8 mouse cellular contexts compared by ENCODE assay signal in the genomic region with DNA sequence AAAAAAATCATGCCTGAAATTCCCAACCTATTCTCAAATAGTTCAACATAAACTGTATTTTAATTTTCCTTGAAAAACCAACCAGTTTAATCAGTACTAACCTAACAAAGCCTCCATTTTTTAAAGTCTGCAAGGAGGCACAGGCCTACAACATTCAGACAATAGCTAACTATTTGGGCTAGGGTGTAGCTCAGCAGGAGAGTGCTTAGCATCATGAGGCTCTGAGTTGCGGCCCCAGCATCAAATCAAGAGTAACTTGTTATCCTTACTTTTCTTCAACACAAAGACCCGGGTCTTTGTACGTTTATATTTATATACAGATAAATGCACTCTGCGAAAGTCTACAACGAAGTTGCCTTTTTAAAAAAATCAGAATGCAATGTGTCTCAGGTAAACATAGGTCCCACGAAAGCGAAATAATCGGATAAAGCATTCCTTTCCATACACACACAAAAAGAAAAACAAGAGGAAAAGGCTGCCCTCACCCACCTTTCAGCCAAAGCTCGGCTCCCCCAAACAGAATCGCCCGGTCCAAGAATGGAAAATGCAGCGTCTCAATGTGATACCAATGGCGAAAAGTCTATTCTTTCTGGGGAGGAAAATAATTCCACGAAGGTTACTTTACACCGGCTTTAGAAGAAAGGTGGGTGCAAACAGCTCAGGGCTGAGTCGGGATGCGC. TPM values are rescaled to one million over a fixed set of nuclear protein-coding genes. Genes with fewer than 3 reads are reported as not detected.
A peak's percentile ranks its signal among the peaks of the same experiment; 100 is the strongest.
DNase-seq lines count a peak whose midpoint lies in the region; ATAC-seq and TF ChIP-seq lines count a peak whose summit lies in the region.

No protein-coding gene starts in this region.

- no peak for ATAC-seq in hindbrain, postnatal 0 days
- peak; percentile 10; the same call in 1 of the 2 replicates for ATAC-seq in midbrain, postnatal 0 days (ENCODE audit: low FRiP score)

- H3K4me1 ChIP-seq in cerebellum, adult 2 months (ENCODE audit: control insufficient read depth, insufficient read depth, low read length) = 0 out of 2 replicates have a peak, but pooled peaks cover 2% of the 10 kb centered on the region
- peaks cover 17% of the 10 kb centered on the region for H3K4me1 ChIP-seq in hindbrain, postnatal 0 days (ENCODE audit: insufficient read depth, low read length)
- peaks cover 17% of the 10 kb centered on the region for H3K4me1 ChIP-seq in midbrain, postnatal 0 days (ENCODE audit: insufficient read depth, low read length)

- intact Hi-C loops in left cerebral cortex, postnatal 4 days (cut with DNase I) = no loop called here

- H3K9ac ChIP-seq in hindbrain, postnatal 0 days (replicated peaks; ENCODE audit: low read length) = peak overlapping the region; percentile 94
- peak overlapping the region; percentile 71 for H3K9ac ChIP-seq in midbrain, postnatal 0 days (replicated peaks; ENCODE audit: low read length, poor library complexity, severe bottlenecking)

- H3K4me2 ChIP-seq in hindbrain, postnatal 0 days (ENCODE audit: low read depth, low read length) = peak overlapping the region; percentile 88
- peak overlapping the region; percentile 60 for H3K4me2 ChIP-seq in midbrain, postnatal 0 days (ENCODE audit: low read depth, low read length, poor library complexity, severe bottlenecking)

- no peak for TF ChIP-seq CTCF in cerebellum, adult 2 months (IDR thresholded peaks at IDR 0.05; ENCODE audit: borderline replicate concordance, insufficient read depth, low read depth, low read length)
- TF ChIP-seq CTCF in hindbrain, postnatal 0 days (IDR thresholded peaks at IDR 0.05; ENCODE audit: low read depth) = no peak
- TF ChIP-seq CTCF in midbrain, postnatal 0 days (IDR thresholded peaks at IDR 0.05) = no peak

- H3K9me3 ChIP-seq in hindbrain, postnatal 0 days (ENCODE audit: low read length) = no peaks in the 10 kb centered on the region
- H3K9me3 ChIP-seq in midbrain, postnatal 0 days (ENCODE audit: low read length) = no peaks in the 10 kb centered on the region

- no peaks in the 10 kb centered on the region for H3K36me3 ChIP-seq in hindbrain, postnatal 0 days (ENCODE audit: insufficient read depth, low read length)
- peaks cover 1% of the 10 kb centered on the region; the same call in 1 of the 2 replicates for H3K36me3 ChIP-seq in midbrain, postnatal 0 days (ENCODE audit: insufficient read depth, low read length)

- H3K4me3 ChIP-seq in cerebellum, adult 2 months (replicated peaks; ENCODE audit: insufficient read depth, low read depth, low read length) = peak overlapping the region; percentile 97
- H3K4me3 ChIP-seq in hindbrain, postnatal 0 days (ENCODE audit: low read length) = peak overlapping the region; percentile 87
- H3K4me3 ChIP-seq in midbrain, postnatal 0 days (ENCODE audit: low read depth, low read length) = peak overlapping the region; percentile 70

- DNase-seq in cerebellum, adult 2 months = peak in 1 of 2 experiments; percentile 16
- DNase-seq in cerebellum, postnatal 36 days = no peak
- peak; percentile 15 for DNase-seq in thymus, postnatal 4 days
- no peak for DNase-seq in thymus, adult 18-20 months
- DNase-seq in hindbrain, postnatal 0 days (ENCODE audit: low spot score) = peak; percentile 22
- DNase-seq in midbrain, postnatal 0 days (ENCODE audit: low spot score) = peak; percentile 39
- DNase-seq in left cerebral cortex, postnatal 4 days = no peak
- DNase-seq in adrenal gland, postnatal 25 days = no peak

- TF ChIP-seq POLR2A in cerebellum, adult 2 months (IDR thresholded peaks at IDR 0.05; ENCODE audit: borderline replicate concordance, insufficient read depth, low read length) = no peak

- peak overlapping the region; percentile 91 for H3K27ac ChIP-seq in cerebellum, adult 2 months (ENCODE audit: insufficient read depth, low read length)
- peak overlapping the region; percentile 97 for H3K27ac ChIP-seq in hindbrain, postnatal 0 days
- peak overlapping the region; percentile 96 for H3K27ac ChIP-seq in midbrain, postnatal 0 days (ENCODE audit: low read depth, low read length)

- H3K27me3 ChIP-seq in cerebellum, adult 2 months (ENCODE audit: control insufficient read depth, insufficient read depth, low read length) = no peaks in the 10 kb centered on the region
- no peaks in the 10 kb centered on the region for H3K27me3 ChIP-seq in hindbrain, postnatal 0 days (ENCODE audit: insufficient read depth, low read length)
- no peaks in the 10 kb centered on the region for H3K27me3 ChIP-seq in midbrain, postnatal 0 days (ENCODE audit: insufficient read depth, low read length)

- WGBS in cerebellum, adult 2 months = under 1% methylated on average over 17 of the region's 17 CpGs
- WGBS in hindbrain, postnatal 0 days = under 1% methylated on average over 17 of the region's 17 CpGs
- whole genome bisulfite sequencing in midbrain, postnatal 0 days = under 1% methylated on average over 17 of the region's 17 CpGs

RNA-seq across cellular contexts. Expression of a gene that starts 0.5 kb away (rescaled TPM):
- 19.5 and 23.6 TPM in 2 replicates for polyA plus RNA-seq in cerebellum, adult 2 months (2012; rRNA removed)
- total RNA-seq in hindbrain, postnatal 0 days (2014; rRNA removed) = 67.5 and 83.3 TPM in 2 replicates
- polyA plus RNA-seq in hindbrain, postnatal 0 days (2015; fragmentation: Nextera tagmentation; extraction: Ambion mirVana) = 50.9 and 51.4 TPM in 2 replicates
- 96.3 and 124 TPM in 2 replicates for total RNA-seq in midbrain, postnatal 0 days (2014; rRNA removed)
- polyA plus RNA-seq in midbrain, postnatal 0 days (2015; fragmentation: Nextera tagmentation; extraction: Ambion mirVana) = 48.5 and 54.8 TPM in 2 replicates
- total RNA-seq in left cerebral cortex, postnatal 4 days (2021) = 100 to 1,000 TPM in 1 of 2 experiments, 10 to 100 TPM in 1; 97.4 to 105 TPM
- total RNA-seq in adrenal gland, postnatal 25 days (2021) = 41.7 and 47.2 TPM in 2 replicates

RNA-seq across cellular contexts. Expression of a gene that starts 28.1 kb away (rescaled TPM):
- polyA plus RNA-seq in cerebellum, adult 2 months (2012; rRNA removed) = 22.4 and 23.5 TPM in 2 replicates
- total RNA-seq in hindbrain, postnatal 0 days (2014; rRNA removed) = 48.3 and 57.1 TPM in 2 replicates
- 22.1 and 23.3 TPM in 2 replicates for polyA plus RNA-seq in hindbrain, postnatal 0 days (2015; fragmentation: Nextera tagmentation; extraction: Ambion mirVana)
- 33.5 and 62.2 TPM in 2 replicates for total RNA-seq in midbrain, postnatal 0 days (2014; rRNA removed)
- polyA plus RNA-seq in midbrain, postnatal 0 days (2015; fragmentation: Nextera tagmentation; extraction: Ambion mirVana) = 20.8 and 23.4 TPM in 2 replicates
- 10 to 100 TPM; 35.1 to 40.5 TPM for total RNA-seq in left cerebral cortex, postnatal 4 days (2021)
- total RNA-seq in adrenal gland, postnatal 25 days (2021) = 21.1 and 30.5 TPM in 2 replicates

Comparison
In these comparisons a context has a peak if more than half of its experiments do, and no peak if none do; other contexts are left out.
1. DNase-seq: peak in thymus, postnatal 4 days (single experiment), hindbrain, postnatal 0 days (single experiment) and midbrain, postnatal 0 days (single experiment); none in cerebellum, postnatal 36 days (0 of 2), thymus, adult 18-20 months (0 of 2), left cerebral cortex, postnatal 4 days (single experiment) and adrenal gland, postnatal 25 days (single experiment).
2. Peak in every context shown above with its lines, with median percentiles within 50 percentile points of each other: H3K27ac ChIP-seq and H3K4me3 ChIP-seq.